Mouse (Mus musculus) stomach, postnatal 0 days (tissue): ENCODE data around the gene Tenm2.

Experiments
- CTCF ChIP-seq: IDR thresholded peaks from 2 replicates; pipeline ENCODE4 v1.5.1; 2016; ENCODE audit warnings: antibody characterized with exemption, low read depth, mild to moderate bottlenecking, moderate library complexity
- EP300 ChIP-seq: optimal IDR thresholded peaks from 2 replicates; pipeline ENCODE3; 2016; ENCODE audit warnings: antibody characterized with exemption

DNA sequence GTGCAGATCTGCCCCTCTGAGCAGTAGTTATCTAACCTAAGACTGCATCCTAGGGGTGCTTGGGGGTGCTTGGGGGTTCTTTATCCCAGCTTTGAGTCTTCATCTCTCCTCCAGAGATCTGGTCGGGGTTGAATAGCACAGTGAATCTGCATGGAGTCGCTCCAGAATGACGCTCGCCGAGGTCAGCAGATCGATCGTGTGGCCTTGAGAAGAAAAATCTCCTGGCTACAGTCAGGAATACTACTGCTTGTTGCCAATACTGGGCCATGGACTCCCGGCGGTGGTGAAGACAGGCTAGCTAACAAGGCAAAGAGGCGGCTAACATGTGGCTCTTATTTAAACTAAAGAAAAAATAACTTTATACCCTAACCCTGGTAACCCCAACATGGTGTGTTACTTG lies 1267.5 kb downstream of the Tenm2 start:
- TF ChIP-seq CTCF = no peak
- TF ChIP-seq EP300 = no peak
